Mouse (Mus musculus): ENCODE data around the gene Myh9. TPM values are rescaled to one million over a fixed set of nuclear protein-coding genes. Genes with fewer than 3 reads are reported as not detected.
"Not testable (repeated sequence)": the region's sequence is repeated elsewhere in the genome, so short reads cannot be mapped to it uniquely, and the experiment has no call there.

Gene Myh9
- total RNA-seq, 2 experiments from 2014 or later, result 88.3 to 96.3 TPM

DNA sequence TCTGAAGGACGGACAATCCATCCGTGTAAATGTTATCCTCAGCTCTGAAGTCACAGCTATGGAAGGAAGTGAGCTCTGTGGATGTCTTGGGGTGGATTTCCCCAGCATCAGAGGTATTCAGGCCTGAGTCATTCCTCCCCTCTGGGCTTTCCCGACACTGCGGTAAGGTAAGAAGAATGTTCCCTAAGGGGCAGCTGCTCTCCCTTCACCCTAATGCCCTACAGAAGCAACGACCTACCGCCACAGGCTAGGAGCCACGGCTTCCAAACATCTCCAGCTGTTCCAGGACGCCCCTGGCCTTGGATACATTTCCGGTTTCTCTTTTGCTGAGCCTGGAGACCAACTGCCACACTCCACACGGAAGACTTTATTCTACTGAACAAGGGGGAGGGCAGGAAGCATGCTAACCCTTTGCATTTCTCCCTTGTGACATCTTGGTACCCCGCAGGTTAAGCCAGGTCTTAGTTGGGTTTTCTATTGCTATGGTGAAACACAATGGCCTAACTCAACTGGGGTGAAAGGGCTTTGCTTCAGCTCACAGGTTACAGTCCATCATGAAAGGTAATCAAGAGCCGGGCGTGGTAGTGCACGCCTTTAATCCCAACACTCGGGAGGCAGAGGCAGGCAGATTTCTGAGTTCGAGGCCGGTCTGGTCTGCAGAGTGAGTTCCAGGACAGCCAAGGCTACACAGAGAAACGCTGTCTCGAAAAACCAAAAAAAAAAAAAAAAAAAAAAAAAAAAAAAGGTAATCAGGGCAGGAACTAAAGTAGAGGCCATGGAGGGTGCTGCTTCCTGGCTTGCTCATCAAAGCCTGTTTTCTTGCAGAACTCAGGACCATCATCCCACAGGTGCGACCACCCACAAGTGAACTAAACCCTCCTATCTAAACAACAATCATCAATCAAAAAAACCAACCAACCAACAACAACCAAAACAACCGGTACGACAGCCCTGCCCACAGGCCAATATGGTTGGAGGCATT lies 21.3 kb upstream of the Myh9 start:
- no peak for TF ChIP-seq CTCF (conservative IDR thresholded peaks at IDR 0.05)
- Histone ChIP-seq H3K4me3 (no peak overlapping the region), H3K27ac (no peak overlapping the region)
- DNase-seq (ENCODE audit: low spot score in 2 of 2), result no peak

DNA sequence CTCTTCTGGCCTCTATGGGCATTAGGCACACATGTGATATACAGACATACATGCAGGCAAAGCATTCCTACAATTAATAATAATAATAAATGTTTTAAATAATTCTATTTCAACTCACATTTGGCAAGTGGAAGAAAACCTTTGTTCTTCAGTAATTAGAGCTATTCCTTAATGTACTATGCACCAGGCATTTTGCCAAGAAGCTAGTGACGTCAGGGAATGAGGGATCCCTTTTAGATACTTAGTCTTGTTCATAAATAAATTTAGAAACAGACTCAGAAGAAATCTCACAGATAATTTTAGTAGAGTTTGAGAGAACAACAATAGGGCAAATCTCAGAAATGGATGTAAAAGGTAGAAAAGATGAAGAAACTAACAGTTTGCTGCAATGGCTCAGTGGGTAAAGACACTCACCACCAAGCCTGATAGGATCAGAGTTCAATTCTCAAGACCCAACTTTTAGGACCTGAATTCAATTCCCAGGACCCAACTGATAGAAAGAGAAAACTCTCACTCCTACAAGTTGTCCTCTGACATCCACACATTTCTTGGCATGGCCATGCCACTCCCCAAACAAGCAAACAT lies 18.2 kb upstream of the Myh9 start:
- TF ChIP-seq CTCF (conservative IDR thresholded peaks at IDR 0.05), result no peak
- Histone ChIP-seq H3K4me3 (no peak overlapping the region), H3K27ac (no peak overlapping the region)
- peak in 1 of 2 experiments; percentile 42 for DNase-seq (ENCODE audit: low spot score in 2 of 2)

DNA sequence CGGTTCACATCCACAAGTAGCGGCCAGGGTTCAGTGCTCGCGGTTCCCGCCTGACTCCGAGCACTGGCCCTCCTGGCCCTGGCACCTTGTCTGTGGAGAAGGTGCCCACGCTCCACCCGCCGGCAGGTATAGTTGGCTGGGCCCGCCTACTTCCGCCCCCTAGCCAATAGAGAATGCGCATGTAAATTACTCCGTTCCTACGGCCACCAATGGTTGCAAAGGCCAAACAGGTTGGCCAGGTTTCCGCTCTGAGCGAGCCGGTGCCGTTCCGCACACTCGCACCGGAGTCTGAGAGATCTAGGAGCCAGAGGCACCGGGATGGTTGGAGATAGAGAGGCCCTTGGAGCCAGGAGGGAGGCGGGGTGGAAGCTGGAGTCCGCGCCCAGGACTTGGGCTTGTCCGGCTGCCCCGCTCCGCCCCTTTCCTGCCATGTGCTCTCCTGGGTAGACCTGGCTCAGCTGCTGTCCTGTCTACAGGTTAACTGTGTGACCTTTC lies 15.7 kb upstream of the Myh9 start:
- Histone ChIP-seq H3K27ac (no peak overlapping the region; the same call in 1 of the 2 replicates), H3K4me3 (peak overlapping the region; percentile 63)
- DNase-seq (ENCODE audit: low spot score in 2 of 2), result peak; percentile 47 to 56
- no peak for TF ChIP-seq CTCF (conservative IDR thresholded peaks at IDR 0.05)

DNA sequence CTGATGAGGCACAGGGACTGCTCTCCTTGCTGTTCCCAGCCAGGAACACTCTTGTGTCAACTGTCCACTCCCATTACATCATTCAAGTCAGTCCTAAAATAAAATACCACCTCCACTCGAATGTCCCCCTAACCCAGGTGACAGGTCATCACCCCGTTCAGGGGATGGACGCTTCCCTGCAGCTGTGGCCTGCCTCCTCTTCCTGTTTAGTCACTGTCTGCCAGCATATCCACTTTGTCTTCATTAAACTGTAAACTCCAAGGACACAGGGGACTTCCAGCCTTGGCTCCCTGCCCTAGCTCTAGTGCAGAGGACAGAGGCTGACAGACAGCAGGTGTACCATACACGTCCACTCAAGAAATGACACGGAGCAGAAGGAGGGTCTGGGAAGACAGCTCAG lies 14.6 kb upstream of the Myh9 start:
- DNase-seq (ENCODE audit: low spot score in 2 of 2), result no peak
- no peak overlapping the region for H3K4me3 ChIP-seq
- TF ChIP-seq CTCF (conservative IDR thresholded peaks at IDR 0.05), result no peak
- no peak overlapping the region for H3K27ac ChIP-seq

DNA sequence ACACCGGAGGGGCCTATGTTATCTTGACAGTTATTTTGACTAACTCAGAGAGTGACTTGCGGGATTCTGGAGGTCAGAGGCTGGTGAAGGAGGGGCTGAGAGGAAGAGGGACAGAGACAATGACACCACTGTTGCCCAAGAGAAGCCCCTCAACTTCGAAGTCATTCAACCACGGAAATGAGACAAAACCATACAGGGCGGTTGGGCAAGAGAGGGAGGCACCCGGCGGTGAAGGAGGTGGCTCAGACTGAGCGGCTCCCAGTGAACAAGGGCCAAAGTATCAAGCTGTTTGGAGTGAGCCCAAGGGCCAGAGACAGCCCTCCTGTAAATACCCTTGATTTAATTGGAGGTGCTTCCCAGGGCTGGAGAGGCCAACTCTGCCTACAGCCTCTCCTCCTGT lies 13.3 kb upstream of the Myh9 start:
- no peak for DNase-seq (ENCODE audit: low spot score in 2 of 2)
- no peak for TF ChIP-seq CTCF (conservative IDR thresholded peaks at IDR 0.05)
- Histone ChIP-seq H3K27ac (no peak overlapping the region), H3K4me3 (no peak overlapping the region)

DNA sequence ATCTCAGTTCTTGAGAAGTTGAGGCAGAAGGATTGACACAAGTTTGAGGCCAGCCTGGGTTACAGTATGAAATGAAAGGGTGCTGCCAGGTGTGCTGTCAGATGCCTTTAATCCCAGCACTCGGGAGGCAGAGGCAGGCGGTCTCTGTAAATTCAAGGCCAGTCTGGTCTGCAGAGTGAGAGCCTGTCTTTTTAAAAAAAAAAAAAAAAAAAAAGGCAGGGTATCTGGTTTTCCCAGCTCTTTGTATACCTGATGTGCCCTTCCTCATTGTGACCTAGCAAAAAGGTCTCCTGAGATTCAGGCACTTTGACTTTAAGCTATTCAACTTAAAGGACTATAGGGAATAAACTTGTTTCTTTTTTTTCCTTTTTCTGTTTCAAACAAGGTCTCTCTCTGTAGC lies 10.0 kb upstream of the Myh9 start:
- DNase-seq (ENCODE audit: low spot score in 2 of 2), result no peak
- Histone ChIP-seq H3K27ac (no peak overlapping the region), H3K4me3 (no peak overlapping the region)
- no peak for TF ChIP-seq CTCF (conservative IDR thresholded peaks at IDR 0.05)

DNA sequence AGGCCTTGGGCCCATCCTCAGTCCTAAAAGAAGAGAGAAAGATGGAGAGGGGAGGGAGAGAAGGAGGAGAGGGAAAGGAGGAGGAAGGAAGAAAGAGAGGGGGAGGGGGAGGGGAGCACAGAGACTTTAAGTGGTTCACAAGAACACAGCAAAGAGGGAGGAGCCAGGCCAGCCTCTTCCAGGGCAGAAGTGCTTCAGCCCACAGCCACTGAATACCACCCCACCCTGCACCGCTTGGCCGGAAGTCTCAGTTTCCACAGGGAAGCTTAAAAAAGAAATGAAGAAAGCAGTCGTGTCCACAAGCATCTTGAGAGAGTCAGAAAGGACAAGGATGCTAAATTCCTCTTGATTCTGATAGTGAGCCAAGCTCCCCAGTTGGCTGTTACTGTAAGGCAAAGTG lies 9.2 kb upstream of the Myh9 start:
- DNase-seq (ENCODE audit: low spot score in 2 of 2), result no peak
- Histone ChIP-seq H3K4me3 (no peak overlapping the region), H3K27ac (no peak overlapping the region)
- no peak for TF ChIP-seq CTCF (conservative IDR thresholded peaks at IDR 0.05)

DNA sequence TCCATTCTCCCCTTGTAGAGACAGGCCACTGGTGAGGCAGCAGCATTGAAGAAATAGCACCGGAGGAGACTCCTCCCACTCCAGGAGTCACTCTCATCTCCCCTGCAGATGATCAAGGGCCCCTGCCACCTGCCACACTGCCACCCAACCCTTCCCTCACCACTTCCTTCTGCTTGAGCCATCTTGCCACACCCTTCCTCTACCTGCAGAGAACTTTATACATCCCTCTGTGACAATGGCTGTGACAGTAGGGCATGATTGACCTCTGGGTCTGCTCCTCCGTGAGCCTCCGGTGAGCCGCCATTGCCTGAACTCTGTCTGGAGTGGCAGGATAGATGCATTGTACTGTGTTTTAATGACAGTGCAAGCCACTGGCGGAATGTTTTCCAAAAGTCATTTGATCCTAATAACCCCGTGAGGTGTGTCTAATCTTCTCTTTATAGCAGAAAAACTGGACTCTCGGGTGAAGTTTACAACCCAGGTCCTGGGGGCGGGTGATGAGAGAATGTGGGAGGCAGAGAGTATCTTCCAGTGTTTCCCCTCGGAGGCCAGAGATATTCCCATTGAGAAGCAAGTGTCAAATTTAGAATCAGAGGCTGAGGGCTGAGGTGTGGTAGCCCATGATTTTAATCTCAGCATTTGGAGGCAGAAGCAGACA lies 7.7 kb upstream of the Myh9 start:
- no peak overlapping the region for H3K4me3 ChIP-seq
- no peak for DNase-seq (ENCODE audit: low spot score in 2 of 2)
- no peak for TF ChIP-seq CTCF (conservative IDR thresholded peaks at IDR 0.05)
- no peak overlapping the region for H3K27ac ChIP-seq

DNA sequence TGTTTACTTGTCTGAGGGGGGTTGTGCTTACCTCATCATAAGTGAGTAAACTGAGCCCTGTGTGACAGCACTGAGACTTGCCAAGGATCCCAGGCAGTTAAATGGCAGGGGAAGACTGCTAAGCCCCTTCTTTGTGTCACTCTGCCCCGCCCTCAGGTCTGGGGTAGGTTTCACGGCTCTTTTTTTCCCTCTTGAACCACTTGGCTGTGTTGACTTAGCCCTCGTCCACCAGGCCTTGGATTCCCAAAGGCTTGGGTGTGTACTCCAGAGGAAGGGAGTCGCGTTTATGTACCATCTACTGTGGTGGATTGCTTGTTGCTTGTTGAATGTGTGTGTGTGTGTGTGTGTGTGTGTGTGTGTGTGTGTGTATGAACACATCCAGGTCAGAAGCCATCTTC lies 7.1 kb upstream of the Myh9 start:
- no peak for TF ChIP-seq CTCF (conservative IDR thresholded peaks at IDR 0.05)
- DNase-seq (ENCODE audit: low spot score in 2 of 2), result no peak
- Histone ChIP-seq H3K4me3 (no peak overlapping the region), H3K27ac (peak overlapping the region; percentile 33; the same call in 1 of the 2 replicates)

DNA sequence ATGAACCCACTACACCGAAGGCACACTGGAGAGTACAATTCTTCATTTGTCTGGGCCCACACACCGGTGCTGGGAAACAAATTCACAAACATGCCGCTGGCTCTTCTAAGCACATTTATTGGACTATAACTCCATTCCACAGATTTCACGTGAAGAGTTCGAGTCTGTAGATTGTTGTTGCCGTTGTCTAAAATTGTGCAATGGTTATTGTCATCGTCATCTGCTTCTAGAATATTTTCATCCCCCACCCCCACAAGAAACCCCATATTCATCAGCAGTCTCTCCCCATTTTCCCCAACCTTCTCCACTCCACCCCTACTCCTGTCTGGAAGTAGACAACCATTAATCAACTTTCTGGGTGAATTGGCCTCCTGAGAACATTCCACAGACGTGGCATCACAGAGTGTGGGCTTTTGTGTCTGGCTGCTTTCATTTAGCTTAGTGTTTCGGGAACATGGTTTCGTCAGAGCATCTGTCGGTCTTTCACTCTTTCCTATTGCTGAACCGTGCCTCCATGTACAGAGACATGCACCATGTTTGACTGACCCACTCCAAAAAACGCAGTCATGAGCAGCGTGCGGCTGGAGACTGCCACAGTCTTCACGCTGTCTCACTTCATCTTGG lies 6.6 kb upstream of the Myh9 start:
- no peak overlapping the region for H3K4me3 ChIP-seq
- peak; percentile 34 to 39 for DNase-seq (ENCODE audit: low spot score in 2 of 2)

DNA sequence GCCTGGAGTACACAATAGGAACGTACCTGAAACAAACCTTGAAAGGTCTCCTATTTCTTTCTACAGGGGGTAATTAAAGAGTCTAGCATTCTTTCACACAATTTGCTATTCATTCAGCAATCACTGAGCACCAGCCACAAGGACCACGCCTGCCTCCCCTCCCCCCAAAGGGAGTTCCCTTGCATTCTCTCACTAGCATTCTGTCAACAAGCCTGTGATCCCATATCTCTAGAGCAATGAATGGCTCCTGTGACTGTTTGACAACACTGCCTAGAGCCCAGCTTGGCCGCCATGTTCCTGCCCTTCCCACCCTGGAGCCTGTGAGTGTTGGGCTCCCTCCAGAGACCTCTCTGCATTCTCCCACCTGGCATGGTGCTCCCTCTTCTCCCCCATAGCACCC lies 5.9 kb upstream of the Myh9 start:
- no peak for TF ChIP-seq CTCF (conservative IDR thresholded peaks at IDR 0.05)
- DNase-seq (ENCODE audit: low spot score in 2 of 2), result no peak
- Histone ChIP-seq H3K4me3 (no peak overlapping the region), H3K27ac (no peak overlapping the region)

More for the DNA sequence above, 6.6 kb upstream of the Myh9 start:
- H3K27ac ChIP-seq, result peak overlapping the region; percentile 33; the same call in 1 of the 2 replicates
- TF ChIP-seq CTCF (conservative IDR thresholded peaks at IDR 0.05), result no peak

DNA sequence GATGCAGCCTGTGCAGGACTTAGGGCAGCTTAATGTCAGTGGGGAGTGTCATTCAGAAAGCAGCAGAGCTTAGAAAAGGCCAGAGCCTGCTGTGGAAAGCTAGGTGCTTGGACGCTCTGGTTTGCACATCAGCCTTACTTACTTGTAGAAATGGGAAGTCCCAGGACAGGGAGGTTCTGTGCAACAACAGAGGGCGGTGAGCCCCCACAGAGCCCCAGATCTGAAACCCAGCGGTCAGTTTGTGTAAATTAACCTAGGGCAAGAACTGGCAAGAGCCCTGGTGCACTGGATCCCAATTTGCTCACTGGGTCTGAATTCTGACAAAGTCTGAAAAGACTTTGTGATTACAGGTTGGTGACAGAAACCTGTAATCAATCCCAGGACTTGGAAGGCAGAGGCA lies 5.1 kb upstream of the Myh9 start:
- TF ChIP-seq CTCF (conservative IDR thresholded peaks at IDR 0.05), result no peak
- DNase-seq (ENCODE audit: low spot score in 2 of 2), result no peak
- Histone ChIP-seq H3K4me3 (no peak overlapping the region), H3K27ac (no peak overlapping the region)

DNA sequence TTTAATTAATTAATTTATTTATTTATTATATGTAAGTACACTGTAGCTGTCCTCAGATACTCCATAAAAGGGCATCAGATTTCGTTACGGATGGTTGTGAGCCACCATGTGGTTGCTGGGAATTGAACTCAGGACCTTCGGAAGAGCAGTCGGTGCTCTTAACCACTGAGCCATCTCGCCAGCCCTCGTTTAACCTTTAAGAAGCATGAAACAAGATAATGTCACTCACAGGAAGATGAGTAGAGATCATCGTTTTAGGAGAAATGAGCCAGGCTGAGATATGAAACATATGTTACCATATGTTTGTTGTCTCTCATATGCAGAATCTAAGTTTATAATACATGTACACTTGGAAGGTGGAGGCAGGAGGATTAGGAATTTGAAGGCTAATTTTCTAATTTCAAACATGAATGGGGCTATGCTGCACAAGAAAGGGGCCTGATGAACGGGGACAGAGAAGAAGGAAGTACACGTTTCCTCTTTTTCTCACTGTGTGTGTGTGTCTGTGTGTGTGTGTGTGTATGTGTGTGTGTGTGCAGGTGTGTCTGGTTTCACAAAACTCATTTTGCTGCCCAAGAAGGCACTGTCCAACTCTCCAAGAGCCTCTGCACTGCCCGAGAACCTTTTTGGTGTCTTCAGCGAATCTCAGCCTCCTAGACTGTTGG lies 4.1 kb upstream of the Myh9 start:
- not testable (repeated sequence) for DNase-seq (ENCODE audit: low spot score in 2 of 2); H3K4me3 ChIP-seq; H3K27ac ChIP-seq
